Mouse (Mus musculus) heart, postnatal 14 days (tissue): Measurements from ENCODE around the gene Ost4. TPM values are rescaled to one million over a fixed set of nuclear protein-coding genes. Genes with fewer than 3 reads are reported as not detected.

Experiments
- DNase-seq, 2 experiments: peaks; one replicate each; pipeline ENCODE4 v3.0.0; 2021 to 2022
- intact Hi-C: fragments of 180-260 bp; cut with DNase I; formaldehyde crosslinking; loops from one replicate; pipeline ENCODE4 v1.15.1; 2025
- total RNA-seq, 2 experiments: library from RNA; stranded (reverse); gene quantifications; 2 replicates each; pipeline ENCODE4 v1.2.3; 2021

Ost4 gene
- total RNA-seq, 2 experiments from 2014 or later, result 145 to 146 TPM

- intact Hi-C loops, result no loop called here
- DNase-seq, result no peak
Measured at GRCm38 (mm10) chr5:30926073-30926472, 18.5 kb upstream of the Ost4 start.

- no peak for DNase-seq
- intact Hi-C loops, result no loop called here
Measured at GRCm38 (mm10) chr5:30925217-30925616, 17.6 kb upstream of the Ost4 start.

- intact Hi-C loops, result loop anchor here (5.0 kb wide), 1 partner anchor 33 kb away; no protein-coding TSS in a partner anchor
- no peak for DNase-seq
Measured at GRCm38 (mm10) chr5:30924614-30925013, 17.0 kb upstream of the Ost4 start.

- intact Hi-C loops, result loop anchor here (5.0 kb wide), 1 partner anchor 34 kb away; no protein-coding TSS in a partner anchor
- no peak for DNase-seq
Measured at GRCm38 (mm10) chr5:30923119-30923518, 15.5 kb upstream of the Ost4 start.

- intact Hi-C loops, result loop anchor here (5.0 kb wide), 1 partner anchor 35 kb away; no protein-coding TSS in a partner anchor
Measured at GRCm38 (mm10) chr5:30922581-30923041, 15.0 kb upstream of the Ost4 start.

GRCm38 (mm10) chr5:30921256-30922033 lies 13.9 kb upstream of the Ost4 start, which contains the start of gene Khk:
Gene Khk, plus strand, starts transcription at chr5:30921431.
- intact Hi-C loops, result loop anchor here (2.0 to 5.0 kb wide), 2 partner anchors 36 to 115 kb away; no protein-coding TSS in a partner anchor
- DNase-seq, result peak; percentile 93 to 96

More at GRCm38 (mm10) chr5:30922581-30923041, 15.0 kb upstream of the Ost4 start:
- DNase-seq, result no peak

GRCm38 (mm10) chr5:30920621-30921020 lies 13.0 kb upstream of the Ost4 start:
- peak in 1 of 2 experiments; percentile 30 for DNase-seq
- intact Hi-C loops, result loop anchor here (2.0 to 5.0 kb wide), 2 partner anchors 37 to 114 kb away; no protein-coding TSS in a partner anchor

- DNase-seq, result no peak
- intact Hi-C loops, result loop anchor here (2.0 to 5.0 kb wide), 2 partner anchors 37 to 113 kb away; no protein-coding TSS in a partner anchor
Measured at GRCm38 (mm10) chr5:30919831-30920614, 12.4 kb upstream of the Ost4 start.

GRCm38 (mm10) chr5:30918691-30919090 lies 11.1 kb upstream of the Ost4 start:
- no peak for DNase-seq
- intact Hi-C loops, result no loop called here

- intact Hi-C loops, result no loop called here
- DNase-seq, result no peak
Measured at GRCm38 (mm10) chr5:30917891-30918670, 10.5 kb upstream of the Ost4 start.

GRCm38 (mm10) chr5:30917348-30917747 lies 9.8 kb upstream of the Ost4 start:
- intact Hi-C loops, result no loop called here
- no peak for DNase-seq

GRCm38 (mm10) chr5:30916841-30917240 lies 9.3 kb upstream of the Ost4 start:
- no peak for DNase-seq
- intact Hi-C loops, result no loop called here

GRCm38 (mm10) chr5:30915974-30916433 lies 8.4 kb upstream of the Ost4 start:
- intact Hi-C loops, result no loop called here

GRCm38 (mm10) chr5:30915456-30915855 lies 7.9 kb upstream of the Ost4 start:
- peak in 1 of 2 experiments; percentile 29 for DNase-seq
- intact Hi-C loops, result no loop called here

More at GRCm38 (mm10) chr5:30915974-30916433, 8.4 kb upstream of the Ost4 start:
- peak; percentile 86 to 87 for DNase-seq

GRCm38 (mm10) chr5:30914849-30915248 lies 7.3 kb upstream of the Ost4 start:
- no peak for DNase-seq

GRCm38 (mm10) chr5:30914101-30914635 lies 6.6 kb upstream of the Ost4 start:
- intact Hi-C loops, result no loop called here
- DNase-seq, result no peak

More at GRCm38 (mm10) chr5:30914849-30915248, 7.3 kb upstream of the Ost4 start:
- intact Hi-C loops, result no loop called here

GRCm38 (mm10) chr5:30913060-30913841 lies 5.7 kb upstream of the Ost4 start, which contains the start of gene Emilin1:
Gene Emilin1, plus strand, starts transcription at chr5:30913402.
- intact Hi-C loops, result no loop called here

GRCm38 (mm10) chr5:30912156-30912555 lies 4.6 kb upstream of the Ost4 start:
- intact Hi-C loops, result no loop called here
- peak in 1 of 2 experiments; percentile 38 for DNase-seq

More at GRCm38 (mm10) chr5:30913060-30913841, 5.7 kb upstream of the Ost4 start, which contains the start of gene Emilin1:
- DNase-seq, result peak; percentile 77 to 79

- no peak for DNase-seq
- intact Hi-C loops, result no loop called here
Measured at GRCm38 (mm10) chr5:30910481-30910880, 2.9 kb upstream of the Ost4 start.
